Mouse (Mus musculus) frontal cortex, adult (tissue): ENCODE measurements around the gene Sfr1.
A peak's percentile ranks its signal among the peaks of the same experiment; 100 is the strongest.

ENCODE experiments used
- ATAC-seq: cut with Nextera tagmentation; 2 replicates; pipeline ENCODE4 v1.9.2; 2017; ENCODE audit warnings: mild to moderate bottlenecking, moderate library complexity, mixed read lengths; ENCODE audit not compliant: low TSS enrichment

Gene Sfr1

DNA sequence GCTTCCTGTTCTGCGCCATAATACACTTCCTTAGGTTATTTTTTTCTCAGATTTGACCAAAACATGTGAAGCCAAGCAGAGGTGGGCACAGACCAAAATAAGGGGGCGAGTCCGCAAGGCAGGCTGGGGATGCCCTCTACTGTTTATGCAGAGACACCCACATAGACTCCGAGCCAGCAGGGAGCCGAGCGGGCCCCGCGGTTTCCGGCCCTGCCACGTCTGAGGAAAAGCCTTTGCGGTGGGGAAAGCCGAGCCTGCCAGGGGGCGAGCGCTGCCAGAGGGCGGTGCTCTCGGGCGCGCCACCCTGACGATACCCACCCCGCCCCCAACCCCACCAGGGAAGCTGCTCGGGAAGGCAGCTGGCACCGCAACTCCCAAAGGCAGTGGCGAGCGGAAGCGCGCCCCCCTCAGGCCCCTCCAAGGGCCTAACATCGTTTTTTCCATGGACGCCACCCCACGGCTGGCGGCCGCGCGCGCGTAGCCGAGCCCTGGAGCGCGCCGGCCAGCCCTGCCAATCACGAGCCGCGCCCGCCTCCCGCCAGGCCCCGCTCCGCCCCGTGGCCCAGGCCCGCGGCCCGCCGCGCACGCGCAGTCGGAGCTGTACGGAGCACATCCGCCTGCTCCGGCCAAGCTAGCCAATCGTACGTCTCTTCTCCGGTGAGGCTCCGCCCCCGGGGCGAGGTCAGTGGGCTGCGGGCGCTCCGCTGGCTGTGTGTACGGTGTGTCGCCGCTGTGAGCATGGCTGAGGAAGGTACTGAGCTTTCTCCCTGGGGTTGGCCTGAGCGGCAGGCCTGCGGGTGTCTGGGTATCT is at the start of gene Sfr1:
TSS of gene Sfr1 (plus strand) at position 612 of the 811 bp plus-strand sequence.
- peak; percentile 90 for ATAC-seq

DNA sequence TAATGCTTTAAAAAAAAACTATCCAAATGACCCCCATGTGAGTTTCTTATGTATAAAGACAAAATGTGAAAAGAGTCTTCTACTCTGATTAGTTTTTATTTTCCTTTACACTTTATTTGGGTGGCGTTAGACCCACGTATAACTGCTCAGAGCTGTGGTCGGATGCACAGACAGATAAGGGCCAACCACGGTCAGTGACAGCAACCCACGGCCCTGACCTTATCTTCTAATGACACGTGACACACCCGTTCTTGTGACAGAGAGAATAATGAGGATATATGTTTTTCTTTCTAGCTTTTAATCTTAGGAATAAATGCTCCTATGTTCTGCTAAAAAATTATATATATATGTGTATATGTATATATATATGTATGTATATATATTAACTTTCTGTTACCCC is 41.9 kb upstream of the Sfr1 start:
- ATAC-seq, result no peak

DNA sequence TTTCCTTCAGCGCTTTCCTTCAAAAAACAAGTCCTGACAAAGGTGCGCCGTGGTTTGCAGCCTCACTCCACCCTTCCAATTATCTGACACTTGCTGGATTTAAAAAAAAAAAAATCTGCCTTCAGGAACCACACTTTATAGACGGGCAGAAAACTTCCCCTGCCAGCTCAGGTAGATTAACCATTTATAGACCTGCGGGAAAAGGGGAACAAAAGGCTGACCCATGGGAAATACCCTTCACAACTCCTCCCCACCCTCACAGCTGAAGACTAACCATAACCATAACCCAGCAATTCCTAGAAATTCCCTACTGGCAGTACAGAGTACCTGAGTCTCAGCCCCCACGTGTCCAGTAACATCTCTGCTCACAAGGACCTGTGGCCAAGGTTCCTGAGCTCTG is 39.5 kb upstream of the Sfr1 start, which contains the start of gene Col17a1:
TSS of gene Col17a1 (minus strand) at position 101 of the 400 bp plus-strand sequence.
- no peak for ATAC-seq

DNA sequence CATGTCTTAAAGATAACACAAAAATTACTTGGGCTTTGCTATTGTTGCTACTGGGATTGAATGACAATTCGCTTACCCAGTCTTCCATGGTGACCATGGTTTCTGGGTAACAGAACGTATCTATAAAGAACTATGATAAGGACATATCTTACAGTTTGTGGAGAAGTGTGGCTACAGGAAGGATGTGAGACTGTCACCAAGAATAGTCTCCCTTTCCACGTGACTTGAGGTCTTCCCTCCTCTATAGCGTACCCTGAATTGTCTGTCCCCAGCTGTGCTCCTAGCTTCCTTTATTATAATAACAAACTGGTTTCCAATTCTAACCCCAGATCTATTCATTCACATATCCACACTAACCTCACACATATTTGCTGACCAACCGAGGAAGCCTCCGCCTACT is 35.8 kb upstream of the Sfr1 start:
- no peak for ATAC-seq

DNA sequence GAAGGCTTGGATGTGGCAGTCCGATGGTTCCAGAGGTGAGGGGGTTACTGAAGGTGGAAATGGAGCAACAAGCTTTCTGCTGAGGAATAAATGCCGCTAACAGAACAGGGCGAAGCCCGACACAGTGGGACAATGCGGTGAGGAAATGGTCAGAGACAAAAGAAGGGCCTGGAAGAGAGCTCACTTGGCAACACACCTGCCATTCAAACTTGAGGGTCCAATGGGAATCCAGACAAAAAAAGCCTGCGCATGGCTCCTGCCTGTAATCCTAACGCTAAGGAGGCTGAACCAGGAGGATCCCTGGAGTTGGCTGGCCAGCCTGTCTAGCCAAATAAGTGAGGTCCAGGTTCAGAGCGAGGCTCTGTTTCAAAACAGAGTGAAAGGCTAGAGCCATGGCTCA is 35.1 kb upstream of the Sfr1 start:
- no peak for ATAC-seq

GRCm38 (mm10) chr19:47697067-47697466 is 34.4 kb upstream of the Sfr1 start:
- no peak for ATAC-seq

- ATAC-seq, result no peak
Measured at GRCm38 (mm10) chr19:47698266-47698665, 33.2 kb upstream of the Sfr1 start.

GRCm38 (mm10) chr19:47699743-47700142 is 31.7 kb upstream of the Sfr1 start:
- ATAC-seq, result no peak

DNA sequence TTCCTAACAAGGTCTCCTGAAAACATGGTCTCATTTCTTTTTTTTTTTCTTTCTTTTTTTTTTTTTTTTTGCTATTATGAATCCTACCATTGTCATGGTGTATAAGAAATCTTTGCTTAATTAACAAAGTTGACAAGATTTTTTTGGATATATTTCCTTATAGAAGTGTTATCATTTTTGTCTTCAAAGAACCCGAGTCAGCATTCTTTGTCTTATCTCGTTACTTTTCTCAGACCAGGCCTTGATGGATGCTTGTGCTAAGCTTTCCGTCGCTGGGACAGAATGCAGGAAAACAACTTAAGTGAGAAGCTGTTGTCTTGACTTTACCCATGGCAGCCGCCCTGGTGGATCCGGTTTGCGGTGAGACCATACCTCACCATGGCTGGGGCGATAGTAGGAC is 31.0 kb upstream of the Sfr1 start:
- ATAC-seq, result no peak

DNA sequence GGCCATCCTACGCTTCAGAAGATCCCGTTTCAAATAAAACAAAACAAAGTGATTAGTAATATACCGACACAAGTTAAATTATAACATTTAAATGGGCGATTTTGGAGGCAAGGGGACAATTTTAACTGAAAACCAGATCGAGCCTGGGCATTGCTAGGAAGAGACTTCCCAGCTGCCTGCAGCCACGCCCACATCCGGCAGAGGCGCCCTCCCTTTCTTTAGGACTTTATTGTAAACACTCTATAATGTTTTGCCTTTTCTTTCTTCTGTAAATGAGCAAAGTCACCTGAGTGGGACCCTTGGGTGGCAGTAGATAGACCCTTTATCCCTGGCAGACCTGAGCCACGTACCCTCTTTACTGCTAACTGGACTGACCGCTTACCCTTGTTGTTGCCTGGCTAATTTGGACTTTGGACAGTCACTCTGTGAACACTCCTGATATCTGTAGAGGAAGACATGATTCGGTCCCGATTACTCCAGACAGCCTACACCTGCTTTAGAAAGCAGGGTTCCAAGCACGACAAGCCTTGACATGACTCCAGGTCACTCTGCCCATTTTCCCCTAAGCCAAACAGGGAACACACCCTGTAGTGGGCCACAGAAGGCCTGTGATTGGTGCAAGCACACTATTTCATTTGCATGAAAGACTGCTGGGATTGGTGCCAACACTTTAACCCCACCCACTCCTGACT is 26.3 kb upstream of the Sfr1 start:
- ATAC-seq, result no peak

- ATAC-seq, result no peak
Measured at GRCm38 (mm10) chr19:47705772-47706309, 25.6 kb upstream of the Sfr1 start.

DNA sequence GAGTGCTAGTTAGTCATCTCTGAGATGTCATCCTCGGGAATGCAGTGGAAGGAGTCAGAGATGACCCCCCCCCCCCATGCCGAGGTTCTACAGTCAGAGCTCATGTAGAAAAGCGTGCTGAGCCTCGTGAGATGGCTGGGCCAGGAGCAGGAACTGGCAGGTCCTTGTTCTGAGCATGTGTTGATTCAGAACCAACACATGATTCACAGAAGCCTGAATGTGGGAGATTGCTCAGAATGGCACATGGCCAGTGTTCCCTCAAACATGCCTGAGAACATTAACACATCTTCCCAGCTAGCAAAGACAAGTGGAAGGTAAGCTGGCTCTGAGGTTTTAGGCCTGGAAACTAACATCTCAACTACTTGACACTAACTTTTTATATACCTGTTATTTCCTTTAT is 21.1 kb upstream of the Sfr1 start:
- no peak for ATAC-seq

DNA sequence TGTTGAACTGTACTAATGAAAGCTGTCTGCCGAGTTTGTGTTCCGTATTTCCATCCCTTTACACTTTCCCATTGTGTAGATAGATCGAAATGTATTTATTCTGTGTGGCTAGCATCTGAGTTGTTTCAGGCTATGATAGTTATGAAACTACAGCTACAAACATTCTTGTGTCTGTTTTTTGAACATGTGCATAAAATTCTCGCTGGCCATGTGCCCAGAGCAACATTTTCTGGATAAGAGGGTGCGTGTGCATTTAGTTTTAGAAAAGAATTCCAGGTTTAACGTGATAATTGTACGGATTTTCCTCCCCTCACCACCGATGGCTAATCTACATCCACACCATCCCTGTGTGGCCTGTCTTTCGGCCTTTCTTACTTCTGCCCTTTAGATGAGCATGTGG is 18.0 kb upstream of the Sfr1 start:
- ATAC-seq, result no peak

GRCm38 (mm10) chr19:47716144-47716543 is 15.3 kb upstream of the Sfr1 start:
- no peak for ATAC-seq

- no peak for ATAC-seq
Measured at GRCm38 (mm10) chr19:47719147-47719546, 12.3 kb upstream of the Sfr1 start.

DNA sequence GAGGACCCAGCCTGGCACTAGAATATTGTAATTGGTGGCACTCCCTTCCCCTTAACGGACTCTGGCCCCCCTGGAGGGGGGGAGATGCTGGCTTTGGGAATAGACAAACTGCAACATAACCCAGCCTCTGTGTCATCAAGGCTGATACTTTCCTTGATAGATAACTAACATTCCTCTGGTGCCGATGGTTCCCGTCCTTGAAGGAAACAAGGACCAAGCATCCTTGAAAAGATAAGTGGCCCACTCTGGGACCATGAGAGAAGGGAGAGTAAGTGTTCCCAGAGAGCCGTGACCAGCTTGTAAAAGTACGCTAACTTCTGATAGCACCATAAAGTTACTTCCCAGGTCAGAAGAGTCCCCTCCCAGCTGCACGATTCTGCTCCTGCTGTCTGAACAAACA is 9.0 kb upstream of the Sfr1 start:
- ATAC-seq, result no peak

GRCm38 (mm10) chr19:47724903-47725302 is 6.6 kb upstream of the Sfr1 start:
- ATAC-seq, result no peak

GRCm38 (mm10) chr19:47725643-47726140 is 5.8 kb upstream of the Sfr1 start:
- ATAC-seq, result no peak

GRCm38 (mm10) chr19:47730691-47731070 is 801 bp upstream of the Sfr1 start:
- ATAC-seq, result peak; percentile 77

DNA sequence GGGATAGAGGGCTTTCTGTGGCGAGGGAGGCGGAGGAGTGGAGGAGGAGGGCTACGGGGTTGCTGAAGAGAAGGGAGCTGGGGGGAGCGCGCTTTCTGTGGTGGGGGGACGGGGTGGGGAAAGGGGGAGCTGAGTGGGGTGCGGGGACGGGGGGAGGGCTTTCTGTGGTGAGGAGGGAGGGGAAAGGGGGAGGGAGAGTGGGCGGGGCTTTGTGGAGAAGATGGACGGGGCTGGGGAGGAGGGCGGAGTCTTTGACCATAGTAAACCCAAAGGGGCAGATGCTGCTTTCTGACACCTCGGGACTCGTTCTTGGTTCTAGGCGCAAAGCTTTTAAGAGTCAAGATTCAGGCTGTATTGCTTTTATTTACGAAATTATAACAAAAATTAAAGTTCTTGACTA is 449 bp downstream of the Sfr1 start:
- ATAC-seq, result no peak

DNA sequence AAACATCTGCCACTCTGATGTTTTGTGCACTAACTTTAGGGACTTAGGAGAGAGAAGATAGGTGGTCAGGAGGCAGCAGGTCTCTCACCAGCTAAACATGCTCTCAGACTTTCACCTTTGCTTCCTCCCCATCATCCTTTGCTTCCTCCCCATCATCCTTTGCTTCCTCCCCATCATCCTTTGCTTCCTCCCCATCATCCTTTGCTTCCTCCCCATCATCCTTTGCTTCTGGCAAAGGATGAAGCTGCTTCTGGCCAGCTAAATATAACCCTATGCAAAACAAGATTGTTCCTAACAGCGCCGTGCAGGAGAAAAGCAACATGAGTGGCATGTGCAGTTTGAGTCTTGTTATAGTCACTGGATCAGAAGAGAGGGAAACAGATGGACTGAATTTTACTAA is 15.6 kb downstream of the Sfr1 start:
- no peak for ATAC-seq

DNA sequence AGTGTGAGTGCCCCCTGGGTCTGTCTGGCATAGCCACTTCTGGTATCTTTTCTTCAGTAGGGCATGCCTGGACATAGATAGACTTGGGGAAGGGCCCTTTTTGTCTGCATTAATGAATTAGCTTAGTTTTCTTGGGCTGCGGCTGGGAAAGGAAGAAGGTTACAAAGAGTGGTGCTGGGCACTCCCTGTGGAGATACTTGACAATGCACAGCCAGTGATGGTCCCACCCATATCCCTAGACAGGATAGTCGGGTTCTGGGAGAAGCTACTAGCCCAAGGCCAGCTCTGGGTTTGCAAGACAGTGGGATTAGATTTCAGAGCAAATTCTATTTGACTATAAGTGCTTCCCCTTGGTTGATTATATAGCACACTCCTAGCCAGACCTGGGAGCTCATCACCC is 17.5 kb downstream of the Sfr1 start:
- ATAC-seq, result no peak

- ATAC-seq, result no peak
Measured at GRCm38 (mm10) chr19:47750391-47750790, 18.9 kb downstream of the Sfr1 start.
